Mouse (Mus musculus): ENCODE results near the gene Numbl. TPM values are rescaled to one million over a fixed set of nuclear protein-coding genes. Genes with fewer than 3 reads are reported as not detected.
A peak's percentile ranks its signal among the peaks of the same experiment; 100 is the strongest.

The Numbl gene
- polyA plus RNA-seq, 1 experiment: 109 TPM

- TF ChIP-seq POLR2A (IDR thresholded peaks at IDR 0.05; ENCODE audit: borderline replicate concordance, extremely low read depth, insufficient read depth, insufficient read length, poor library complexity, severe bottlenecking) (no peak), CTCF (IDR thresholded peaks at IDR 0.05; ENCODE audit: borderline replicate concordance, extremely low read depth, insufficient read depth, insufficient read length) (no peak)
- no peak for DNase-seq (ENCODE audit: low read depth)
These were observed 68.1 kb downstream of the Numbl start for GRCm38 (mm10) chr7:27326101-27326880.

DNA sequence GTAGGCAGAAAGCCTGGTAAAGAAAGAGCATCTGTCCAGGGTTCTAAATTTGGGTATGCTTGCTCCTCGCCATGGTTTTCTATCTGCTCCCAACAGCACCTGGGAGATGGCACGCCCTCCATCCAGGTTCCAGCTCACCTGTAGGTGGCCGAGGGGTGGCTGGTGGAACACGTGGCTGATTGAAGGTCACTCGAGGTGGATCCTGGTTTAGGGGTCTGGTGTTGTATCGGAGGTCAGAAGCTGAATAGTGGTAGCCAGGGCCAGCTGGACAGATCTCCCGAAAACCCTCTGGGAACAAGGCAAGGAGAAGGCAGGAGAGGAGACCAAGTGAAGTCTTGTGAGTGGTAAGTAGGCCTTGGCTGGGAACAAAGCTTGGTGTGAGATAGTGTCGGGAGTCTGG lies 69.3 kb downstream of the Numbl start:
- DNase-seq (ENCODE audit: low read depth): no peak
- TF ChIP-seq CTCF (IDR thresholded peaks at IDR 0.05; ENCODE audit: borderline replicate concordance, extremely low read depth, insufficient read depth, insufficient read length) (no peak), POLR2A (IDR thresholded peaks at IDR 0.05; ENCODE audit: borderline replicate concordance, extremely low read depth, insufficient read depth, insufficient read length, poor library complexity, severe bottlenecking) (no peak)

- TF ChIP-seq CTCF (IDR thresholded peaks at IDR 0.05; ENCODE audit: borderline replicate concordance, extremely low read depth, insufficient read depth, insufficient read length): no peak
- no peak for TF ChIP-seq POLR2A (IDR thresholded peaks at IDR 0.05; ENCODE audit: borderline replicate concordance, extremely low read depth, insufficient read depth, insufficient read length, poor library complexity, severe bottlenecking)
- DNase-seq (ENCODE audit: low read depth): no peak
These were observed 69.9 kb downstream of the Numbl start for GRCm38 (mm10) chr7:27328161-27328560.

GRCm38 (mm10) chr7:27328648-27329047 lies 70.4 kb downstream of the Numbl start:
- DNase-seq (ENCODE audit: low read depth): no peak
- no peak for TF ChIP-seq CTCF (IDR thresholded peaks at IDR 0.05; ENCODE audit: borderline replicate concordance, extremely low read depth, insufficient read depth, insufficient read length)

GRCm38 (mm10) chr7:27329326-27329947 lies 71.2 kb downstream of the Numbl start:
- TF ChIP-seq CTCF (IDR thresholded peaks at IDR 0.05; ENCODE audit: borderline replicate concordance, extremely low read depth, insufficient read depth, insufficient read length) (peak; percentile 79), POLR2A (IDR thresholded peaks at IDR 0.05; ENCODE audit: borderline replicate concordance, extremely low read depth, insufficient read depth, insufficient read length, poor library complexity, severe bottlenecking) (no peak)
- peak; percentile 81 for DNase-seq (ENCODE audit: low read depth)

GRCm38 (mm10) chr7:27329981-27330380 lies 71.7 kb downstream of the Numbl start:
- TF ChIP-seq POLR2A (IDR thresholded peaks at IDR 0.05; ENCODE audit: borderline replicate concordance, extremely low read depth, insufficient read depth, insufficient read length, poor library complexity, severe bottlenecking) (no peak), CTCF (IDR thresholded peaks at IDR 0.05; ENCODE audit: borderline replicate concordance, extremely low read depth, insufficient read depth, insufficient read length) (no peak)
- DNase-seq (ENCODE audit: low read depth): no peak

- TF ChIP-seq POLR2A (IDR thresholded peaks at IDR 0.05; ENCODE audit: borderline replicate concordance, extremely low read depth, insufficient read depth, insufficient read length, poor library complexity, severe bottlenecking) (no peak), CTCF (IDR thresholded peaks at IDR 0.05; ENCODE audit: borderline replicate concordance, extremely low read depth, insufficient read depth, insufficient read length) (no peak)
- peak; percentile 73 for DNase-seq (ENCODE audit: low read depth)
These were observed 72.7 kb downstream of the Numbl start for GRCm38 (mm10) chr7:27330709-27331540.

GRCm38 (mm10) chr7:27331541-27331851 lies 73.3 kb downstream of the Numbl start:
- no peak for DNase-seq (ENCODE audit: low read depth)
- TF ChIP-seq CTCF (IDR thresholded peaks at IDR 0.05; ENCODE audit: borderline replicate concordance, extremely low read depth, insufficient read depth, insufficient read length): no peak

Other genes starting within 250 kb of the Numbl start
- not detected in 2 replicates for gene Cyp2a12, start 229.4 kb upstream of the Numbl start, polyA plus RNA-seq (2012; rRNA removed)
- gene Cyp2f2, start 138.5 kb upstream of the Numbl start, polyA plus RNA-seq (2012; rRNA removed): 0.05 TPM in 1 of 2 replicates, not detected in the other
- not detected in 2 replicates for gene Cyp2t4, start 104.7 kb upstream of the Numbl start, polyA plus RNA-seq (2012; rRNA removed)
- 129 and 131 TPM in 2 replicates for gene Egln2, start 91.6 kb upstream of the Numbl start, polyA plus RNA-seq (2012; rRNA removed)
- gene Rab4b, start 79.5 kb upstream of the Numbl start, polyA plus RNA-seq (2012; rRNA removed): 81.4 and 86.7 TPM in 2 replicates
- gene Gm21983, start 77.3 kb upstream of the Numbl start, polyA plus RNA-seq (2012; rRNA removed): 0.16 TPM in 1 of 2 replicates, not detected in the other
- 12.3 and 14.6 TPM in 2 replicates for gene Mia, start 77.3 kb upstream of the Numbl start, polyA plus RNA-seq (2012; rRNA removed)
- 11.9 and 13.2 TPM in 2 replicates for gene BC024978, start 62.7 kb upstream of the Numbl start, polyA plus RNA-seq (2012; rRNA removed)
- gene Snrpa, start 62.2 kb upstream of the Numbl start, polyA plus RNA-seq (2012; rRNA removed): 320 and 444 TPM in 2 replicates
- gene Itpkc, start 29.8 kb upstream of the Numbl start, polyA plus RNA-seq (2012; rRNA removed): 15.3 and 15.9 TPM in 2 replicates
- 42.6 and 50.1 TPM in 2 replicates for gene Coq8b, start 25.4 kb upstream of the Numbl start, polyA plus RNA-seq (2012; rRNA removed)
- gene Ltbp4, start 79.3 kb downstream of the Numbl start, polyA plus RNA-seq (2012; rRNA removed): 24.3 and 24.4 TPM in 2 replicates
- 142 and 232 TPM in 2 replicates for gene Shkbp1, start 97.6 kb downstream of the Numbl start, polyA plus RNA-seq (2012; rRNA removed)
- 0.20 TPM in 1 of 2 replicates, not detected in the other for gene Gm20479, start 99.0 kb downstream of the Numbl start, polyA plus RNA-seq (2012; rRNA removed)
- gene Sptbn4, start 189.3 kb downstream of the Numbl start, polyA plus RNA-seq (2012; rRNA removed): 21.0 and 30.4 TPM in 2 replicates
- gene Blvrb, start 189.5 kb downstream of the Numbl start, polyA plus RNA-seq (2012; rRNA removed): 13.9 and 19.1 TPM in 2 replicates
- 7.8 and 12.6 TPM in 2 replicates for gene Sertad3, start 215.3 kb downstream of the Numbl start, polyA plus RNA-seq (2012; rRNA removed)
- gene Sertad1, start 228.5 kb downstream of the Numbl start, polyA plus RNA-seq (2012; rRNA removed): 4.7 and 5.7 TPM in 2 replicates
- gene Prx, start 240.9 kb downstream of the Numbl start, polyA plus RNA-seq (2012; rRNA removed): 1.8 and 2.4 TPM in 2 replicates